Mouse (Mus musculus): ENCODE data around the gene Tef.

Tef gene

DNA sequence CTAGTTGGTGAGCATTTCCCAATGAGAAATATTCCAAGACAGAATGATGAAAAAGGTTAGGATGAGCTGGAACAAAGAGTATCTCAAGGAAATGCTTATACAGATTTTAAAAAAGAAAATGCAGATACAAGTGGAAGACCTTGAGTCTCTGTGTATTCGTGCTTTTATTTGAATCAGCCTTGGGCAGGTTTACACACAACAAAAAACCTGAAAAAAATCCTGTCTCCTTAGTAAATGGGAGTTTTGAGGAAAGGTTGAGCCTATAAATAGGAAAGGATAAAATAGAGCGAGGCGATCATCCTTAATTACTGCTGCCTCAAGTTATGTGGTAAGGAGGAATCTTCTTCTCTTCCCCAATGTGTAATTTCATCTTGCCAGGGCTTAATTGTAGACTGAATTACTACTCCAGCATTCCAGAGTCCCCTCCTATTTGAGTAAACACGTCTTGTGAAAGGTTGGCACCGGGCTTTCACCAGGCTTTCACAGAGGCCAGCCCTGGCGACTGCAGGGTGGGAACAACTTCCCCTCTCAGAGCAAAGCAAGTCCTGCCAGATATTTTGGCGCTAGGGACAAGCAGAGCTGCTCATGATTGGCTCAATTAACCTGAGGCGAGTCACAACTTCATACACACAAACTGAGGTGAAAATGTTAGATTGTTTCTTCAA lies 58.4 kb downstream of the Tef start:
- ChIA-PET POLR2A (interaction anchor here (0.5 to 16.6 kb wide), 47 partner anchors 8 to 1386 kb away, joined by 3 to 218 read pairs (median 5); partner anchors contain the start of genes Aco2 (in 3 of the 4), Phf5a (in 2 of the 4), Pmm1 (in 2 of the 4) and Polr3h (in 2 of the 4)), CTCF (interaction anchor here in 2 of 4 experiments (0.5 to 1.6 kb wide), 10 partner anchors 26 to 998 kb away, joined by 3 to 10 read pairs (median 5); no protein-coding TSS in a partner anchor)

DNA sequence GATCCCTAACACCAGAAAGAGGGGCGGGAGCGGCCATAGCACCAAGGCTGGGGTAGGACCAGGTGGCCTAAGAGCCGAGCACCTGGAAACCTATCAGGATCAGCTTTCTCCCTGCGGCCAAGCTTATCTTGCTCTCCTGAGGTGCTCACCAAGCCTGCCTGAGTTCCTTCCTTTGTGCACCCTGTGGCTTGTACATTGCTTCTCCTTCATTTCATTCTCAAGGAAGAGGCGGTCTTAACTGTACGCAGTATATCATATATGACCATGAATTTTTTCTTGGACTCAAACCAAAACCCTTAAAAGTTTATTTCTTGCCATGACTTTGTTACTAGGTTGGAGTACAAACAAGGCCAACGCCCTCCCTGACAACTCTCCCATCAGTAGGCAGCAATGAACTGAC lies 62.0 kb downstream of the Tef start:
- ChIA-PET CTCF (interaction anchor here in 1 of 4 experiments (0.6 to 1.7 kb wide), 2 partner anchors 33 to 41 kb away, joined by 3 to 7 read pairs; no protein-coding TSS in a partner anchor), POLR2A (interaction anchor here in 2 of 4 experiments (0.8 to 16.6 kb wide), 17 partner anchors 6 to 344 kb away, joined by 3 to 218 read pairs (median 5); partner anchors contain the start of genes Aco2 (in 1 of the 2) and Phf5a (in 1 of the 2))

DNA sequence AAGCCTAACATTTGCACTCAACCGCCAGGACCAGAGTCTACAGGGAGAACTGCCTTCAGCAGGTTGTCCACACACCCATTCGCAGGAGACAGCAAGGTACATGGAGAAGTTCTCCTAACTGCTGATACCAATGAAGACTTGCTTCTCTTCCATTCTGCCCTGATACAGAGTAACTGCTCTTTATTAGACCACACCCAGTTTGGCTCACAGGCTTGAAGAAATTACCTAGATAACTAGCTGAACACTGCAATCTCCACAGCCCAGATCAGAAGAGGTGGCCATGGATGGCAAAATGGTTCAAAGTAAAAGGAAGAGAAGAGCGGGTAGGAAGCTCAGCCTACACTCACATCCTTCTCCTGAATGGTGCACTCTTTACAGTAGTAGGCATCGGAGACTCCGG lies 67.8 kb downstream of the Tef start:
- ChIA-PET POLR2A (interaction anchor here in 3 of 4 experiments (0.6 to 16.6 kb wide), 11 partner anchors 9 to 141 kb away, joined by 3 to 218 read pairs (median 8); partner anchors contain the start of gene Tob2 (in 1 of the 3)), CTCF (interaction anchor here in 1 of 4 experiments (0.7 kb wide), 1 partner anchor 38 kb away, joined by 6 read pairs; no protein-coding TSS in a partner anchor)

- ChIA-PET CTCF (interaction anchor here in 3 of 4 experiments (0.6 to 1.5 kb wide), 5 partner anchors 10 to 41 kb away, joined by 3 to 7 read pairs (median 5); no protein-coding TSS in a partner anchor), POLR2A (interaction anchor here in 3 of 4 experiments (0.6 to 10.5 kb wide), 86 partner anchors 8 to 1795 kb away, joined by 3 to 218 read pairs (median 5); partner anchors contain the start of genes Tob2 (in 3 of the 3), Polr3h (in 2 of the 3), Rbx1 (in 2 of the 3) and Ep300 (in 1 of the 3))
These were observed 69.5 kb downstream of the Tef start, which contains the start of gene Phf5a for GRCm38 (mm10) chr15:81871604-81872261. Gene Phf5a (minus strand): TSS chr15:81871911.

DNA sequence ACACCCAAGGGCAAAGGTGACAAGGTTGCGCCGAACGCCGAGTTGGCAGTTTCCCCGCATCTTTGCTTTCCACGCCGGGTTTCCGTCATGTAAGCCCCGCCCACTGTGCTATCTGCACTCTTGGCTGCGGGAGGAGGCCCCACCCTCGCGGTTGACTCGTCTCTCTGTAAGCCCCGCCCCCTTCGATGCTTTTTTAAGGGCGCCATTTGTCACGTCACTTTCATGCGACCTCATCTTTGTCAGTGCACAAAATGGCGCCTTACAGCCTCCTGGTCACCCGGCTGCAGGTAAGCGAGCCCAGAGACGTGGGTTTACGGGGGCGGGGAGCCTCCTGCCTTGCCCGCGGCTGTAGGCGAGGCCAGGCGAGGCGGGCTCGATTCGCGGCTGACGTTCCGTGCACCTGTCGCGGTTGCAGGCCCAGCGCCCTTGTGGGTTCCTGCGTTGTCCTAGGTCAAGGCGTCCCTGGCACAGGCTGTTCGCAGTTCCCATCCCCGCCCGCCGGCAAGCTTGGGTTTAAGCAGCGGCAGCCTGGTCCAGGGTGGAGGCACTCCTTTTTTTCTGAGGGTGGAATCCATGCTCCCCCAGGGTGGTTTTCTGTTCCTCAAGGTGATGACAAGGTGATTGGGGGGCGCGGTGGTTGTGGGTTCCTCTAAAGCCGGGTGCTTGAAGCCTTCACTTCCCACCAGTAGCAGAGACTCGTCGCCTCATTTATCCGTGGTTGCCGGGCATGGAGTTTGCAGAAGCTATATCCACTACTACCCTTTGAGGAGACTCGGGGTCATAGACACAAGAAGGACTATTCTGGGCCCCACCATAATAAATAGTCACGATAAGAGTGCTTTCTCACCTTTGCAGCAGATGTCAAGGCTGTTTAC lies 70.3 kb downstream of the Tef start, which contains the start of gene Aco2:
Aco2 (plus strand) TSS at position 48 of the 875 bp plus-strand sequence.
- POLR2A ChIA-PET: interaction anchor here in 3 of 4 experiments (0.6 to 10.5 kb wide), 78 partner anchors 7 to 1796 kb away, joined by 3 to 218 read pairs (median 5); partner anchors contain the start of genes Tob2 (in 3 of the 3), Polr3h (in 2 of the 3), Rbx1 (in 2 of the 3) and Ep300 (in 1 of the 3)
- CTCF ChIA-PET: interaction anchor here (0.7 to 1.5 kb wide), 7 partner anchors 11 to 41 kb away, joined by 3 to 7 read pairs (median 4); no protein-coding TSS in a partner anchor

All from embryonic stem cell, embryonic (primary cell).